Mouse (Mus musculus) heart, adult 2 months (tissue): ENCODE measurements around the gene Eps8. TPM values are rescaled to one million over a fixed set of nuclear protein-coding genes. Genes with fewer than 3 reads are reported as not detected.
"Not testable (repeated sequence)": the region's sequence is repeated elsewhere in the genome, so short reads cannot be mapped to it uniquely, and the experiment has no call there.

Source experiments
- DNase-seq, 2 experiments: peaks; one replicate each; pipeline ENCODE4 v3.0.0; 2021
- H3K27ac ChIP-seq: fragments of 200-600 bp; 2 replicates; pipeline ENCODE4 v1.8.1; 2022
- H3K27me3 ChIP-seq: fragments of 200-500 bp; 2 replicates; pipeline ENCODE4 v1.6.1; 2012; ENCODE audit warnings: mild to moderate bottlenecking, low read length, inconsistent platforms, mixed read lengths; ENCODE audit not compliant: control insufficient read depth, insufficient read depth
- H3K36me3 ChIP-seq: fragments of 200-500 bp; 2 replicates; pipeline ENCODE4 v1.6.1; 2012; ENCODE audit warnings: low read length, inconsistent platforms; ENCODE audit not compliant: control insufficient read depth, insufficient read depth
- H3K4me1 ChIP-seq: fragments of 200-500 bp; 2 replicates; pipeline ENCODE4 v1.6.1; 2011; ENCODE audit warnings: low read length; ENCODE audit not compliant: control insufficient read depth, insufficient read depth
- H3K4me3 ChIP-seq: fragments of 200-600 bp; 2 replicates; pipeline ENCODE4 v1.8.1; 2022
- H3K79me2 ChIP-seq: fragments of 200-500 bp; replicated peaks from 2 replicates; pipeline ENCODE4 v1.6.1; 2012; ENCODE audit warnings: mild to moderate bottlenecking, inconsistent platforms, low read length, moderate library complexity, mixed read lengths; ENCODE audit not compliant: control insufficient read depth, insufficient read depth
- H3K9ac ChIP-seq: fragments of 200-500 bp; 2 replicates; pipeline ENCODE4 v1.6.1; 2012; ENCODE audit warnings: low read depth, mild to moderate bottlenecking, control low read depth, inconsistent platforms, low read length, mixed read lengths
- CTCF ChIP-seq: fragments of 200-600 bp; IDR thresholded peaks from 2 replicates; pipeline ENCODE4 v1.8.1; 2022; ENCODE audit warnings: antibody characterized with exemption, mild to moderate bottlenecking, moderate library complexity
- EP300 ChIP-seq: fragments of 200-500 bp; IDR thresholded peaks from 2 replicates; pipeline ENCODE4 v1.6.1; 2011; ENCODE audit warnings: low read depth, low read length, control low read depth; ENCODE audit not compliant: insufficient read depth
- POLR2A ChIP-seq: fragments of 200-500 bp; IDR thresholded peaks from 2 replicates; pipeline ENCODE4 v1.6.1; 2011; ENCODE audit warnings: mild to moderate bottlenecking, low read depth, low read length, control low read depth; ENCODE audit not compliant: insufficient read depth
- WGBS: fragments of 180-500 bp; shearing (Covaris S2); methylation state at CpG from one replicate; pipeline ENCODE4 v1.1.7; 2018; 5-methylcytosine and 5-hydroxymethylcytosine counted together
- intact Hi-C: fragments of 180-260 bp; cut with DNase I; formaldehyde crosslinking; loops from one replicate; pipeline ENCODE4 v1.15.1; 2025
- polyA plus RNA-seq: library from polyadenylated mRNA; depleted of rRNA; stranded (reverse); fragments of >200 nt; gene quantifications from 2 replicates; pipeline ENCODE4 v1.2.3, GENCODE M21; 2012
- total RNA-seq, 2 experiments: library from RNA; stranded (reverse); gene quantifications; 2 replicates each; pipeline ENCODE4 v1.2.3; 2021

The Eps8 gene
- total and polyA plus RNA-seq, 3 experiments = 6.7 to 12.2 (median 11.6) TPM

GRCm38 (mm10) chr6:137492582-137492981 lies 162.1 kb downstream of the Eps8 start:
- Histone ChIP-seq H3K36me3 (no peaks in the 10 kb centered on the region), H3K9ac (no peak overlapping the region), H3K79me2 (no peaks in the 10 kb centered on the region), H3K27ac (peak overlapping the region; percentile 33), H3K4me1 (peaks cover 6% of the 10 kb centered on the region), H3K4me3 (no peak overlapping the region), H3K27me3 (no peaks in the 10 kb centered on the region)
- no peak for DNase-seq
- no peak for TF ChIP-seq POLR2A
- TF ChIP-seq CTCF = no peak
- TF ChIP-seq EP300 = no peak
- WGBS = 84% methylated on average over 4 of the region's 4 CpGs
- intact Hi-C loops = no loop called here

GRCm38 (mm10) chr6:137491659-137492058 lies 163.0 kb downstream of the Eps8 start:
- H3K4me3 ChIP-seq = no peak overlapping the region
- TF ChIP-seq EP300 (no peak), POLR2A (no peak), CTCF (no peak)
- no peaks in the 10 kb centered on the region for H3K79me2 ChIP-seq
- WGBS = 39% methylated on average over 2 of the region's 2 CpGs
- no peaks in the 10 kb centered on the region for H3K27me3 ChIP-seq
- H3K27ac ChIP-seq = no peak overlapping the region
- no peak overlapping the region for H3K9ac ChIP-seq
- no peak for DNase-seq
- intact Hi-C loops = no loop called here
- H3K4me1 ChIP-seq = peaks cover 8% of the 10 kb centered on the region
- H3K36me3 ChIP-seq = no peaks in the 10 kb centered on the region

GRCm38 (mm10) chr6:137490115-137490514 lies 164.6 kb downstream of the Eps8 start:
- Histone ChIP-seq H3K9ac (no peak overlapping the region), H3K4me3 (no peak overlapping the region), H3K79me2 (no peaks in the 10 kb centered on the region), H3K4me1 (peaks cover 9% of the 10 kb centered on the region), H3K27me3 (no peaks in the 10 kb centered on the region), H3K27ac (no peak overlapping the region), H3K36me3 (no peaks in the 10 kb centered on the region)
- peak in 1 of 2 experiments; percentile 10 for DNase-seq
- intact Hi-C loops = no loop called here
- WGBS = 90% methylated on average over 14 of the region's 14 CpGs
- no peak for TF ChIP-seq POLR2A
- TF ChIP-seq CTCF = no peak
- no peak for TF ChIP-seq EP300

GRCm38 (mm10) chr6:137487443-137487842 lies 167.2 kb downstream of the Eps8 start:
- H3K9ac ChIP-seq = no peak overlapping the region
- no peak overlapping the region for H3K4me3 ChIP-seq
- intact Hi-C loops = no loop called here
- no peaks in the 10 kb centered on the region for H3K27me3 ChIP-seq
- no peak overlapping the region; the same call in 1 of the 2 replicates for H3K27ac ChIP-seq
- 67% methylated on average over 6 of the region's 6 CpGs for WGBS
- no peaks in the 10 kb centered on the region for H3K36me3 ChIP-seq
- H3K79me2 ChIP-seq = no peaks in the 10 kb centered on the region
- H3K4me1 ChIP-seq = peaks cover 4% of the 10 kb centered on the region
- TF ChIP-seq CTCF (no peak), EP300 (peak; percentile 76; the same call in 1 of the 2 replicates), POLR2A (0 out of 2 replicates have a peak, but pooled peaks have one; percentile 11)
- DNase-seq = peak; percentile 57 to 71

GRCm38 (mm10) chr6:137482891-137483290 lies 171.8 kb downstream of the Eps8 start:
- no peak overlapping the region for H3K9ac ChIP-seq
- peaks cover 3% of the 10 kb centered on the region; the same call in 1 of the 2 replicates for H3K4me1 ChIP-seq
- H3K27ac ChIP-seq = no peak overlapping the region
- H3K4me3 ChIP-seq = no peak overlapping the region
- TF ChIP-seq EP300 = no peak
- no peak for TF ChIP-seq CTCF
- TF ChIP-seq POLR2A = no peak
- WGBS = 72% methylated on average over 7 of the region's 7 CpGs
- no peaks in the 10 kb centered on the region for H3K36me3 ChIP-seq
- intact Hi-C loops = no loop called here
- no peak for DNase-seq
- H3K27me3 ChIP-seq = no peaks in the 10 kb centered on the region
- no peaks in the 10 kb centered on the region for H3K79me2 ChIP-seq

- H3K4me3 ChIP-seq, H3K27ac ChIP-seq, H3K36me3 ChIP-seq, H3K4me1 ChIP-seq, H3K9ac ChIP-seq, H3K27me3 ChIP-seq, DNase-seq, intact Hi-C loops, H3K79me2 ChIP-seq: not testable (repeated sequence)
- 96% methylated on average over 5 of the region's 5 CpGs for WGBS
Measured at GRCm38 (mm10) chr6:137475695-137476094, 179.0 kb downstream of the Eps8 start.
